Mouse (Mus musculus): Measurements from ENCODE around the gene Rraga. TPM values are rescaled to one million over a fixed set of nuclear protein-coding genes. Genes with fewer than 3 reads are reported as not detected.
"Not testable (repeated sequence)": the region's sequence is repeated elsewhere in the genome, so short reads cannot be mapped to it uniquely, and the experiment has no call there.

Rraga gene
- polyA plus RNA-seq, 1 experiment, result 36.0 TPM

DNA sequence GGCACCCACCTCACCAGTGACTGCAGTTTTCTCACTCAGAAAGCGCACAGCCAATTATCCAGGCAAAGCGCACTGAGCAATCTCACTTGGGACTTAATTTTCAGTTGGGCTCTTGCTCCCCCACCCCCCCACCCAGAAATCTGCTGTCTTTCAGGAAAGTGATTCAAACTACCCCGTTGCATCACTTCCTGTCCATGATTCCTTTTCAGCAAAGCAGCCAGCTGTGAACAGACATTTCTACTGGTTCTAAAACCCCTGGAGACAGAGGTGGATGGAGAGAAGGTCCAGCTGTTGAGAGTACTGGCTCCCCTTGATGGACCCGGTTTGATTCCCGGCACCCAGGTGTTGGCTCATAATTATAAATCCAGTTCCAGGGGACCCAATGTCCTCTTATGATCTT, 50.0 kb downstream of the Rraga start:
- Histone ChIP-seq H3K4me1 (ENCODE audit: control insufficient read depth, insufficient read depth, low read length) (no peaks in the 10 kb centered on the region), H3K27me3 (replicated peaks; ENCODE audit: control insufficient read depth, insufficient read depth, low read length) (no peaks in the 10 kb centered on the region), H3K4me3 (ENCODE audit: insufficient read depth, low read depth, low read length) (no peak overlapping the region), H3K36me3 (ENCODE audit: control insufficient read depth, insufficient read depth, low read length) (no peaks in the 10 kb centered on the region), H3K27ac (ENCODE audit: insufficient read depth, low read depth, low read length) (no peak overlapping the region)
- DNase-seq, result no peak
- WGBS, result 84% methylated on average over 5 of the region's 5 CpGs
- TF ChIP-seq POLR2A (IDR thresholded peaks at IDR 0.05; ENCODE audit: low read depth, low read length) (no peak), CTCF (conservative IDR thresholded peaks at IDR 0.05; ENCODE audit: insufficient read depth, insufficient read length, low read depth, low read length) (no peak)

DNA sequence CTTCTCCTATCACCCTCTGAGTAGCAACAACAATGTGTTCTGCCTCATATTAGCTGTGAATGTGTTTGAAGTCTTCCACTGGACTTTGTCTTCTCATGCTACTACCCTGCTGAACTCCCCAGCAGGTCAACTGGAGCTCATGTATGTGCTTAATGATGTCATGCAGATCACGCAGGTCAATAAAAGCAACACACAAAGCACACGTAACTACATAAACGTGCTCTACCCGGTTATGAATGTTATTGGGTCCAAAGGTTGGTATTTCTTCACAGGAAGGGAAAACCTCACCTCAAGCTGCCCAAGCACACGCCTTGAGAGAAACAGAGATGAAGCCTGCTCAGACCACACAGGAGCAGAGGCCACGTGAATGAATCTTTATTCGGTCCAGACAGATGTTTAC, 51.0 kb downstream of the Rraga start:
- H3K4me1 ChIP-seq (ENCODE audit: control insufficient read depth, insufficient read depth, low read length); H3K27ac ChIP-seq (ENCODE audit: insufficient read depth, low read depth, low read length): not testable (repeated sequence)
- WGBS, result 82% methylated on average over 7 of the region's 7 CpGs

More for the DNA sequence above, 51.0 kb downstream of the Rraga start:
- DNase-seq; H3K36me3 ChIP-seq (ENCODE audit: control insufficient read depth, insufficient read depth, low read length); H3K27me3 ChIP-seq (replicated peaks; ENCODE audit: control insufficient read depth, insufficient read depth, low read length); H3K4me3 ChIP-seq (ENCODE audit: insufficient read depth, low read depth, low read length): not testable (repeated sequence)

Other genes starting within 250 kb of the Rraga start
- gene Saxo1, start 17.3 kb upstream of the Rraga start, polyA plus RNA-seq (2012; rRNA removed), result 0.05 TPM in 1 of 2 replicates, not detected in the other
- 2.8 and 3.2 TPM in 2 replicates for gene Haus6, start 36.4 kb downstream of the Rraga start, polyA plus RNA-seq (2012; rRNA removed)
- gene Plin2, start 94.4 kb downstream of the Rraga start, polyA plus RNA-seq (2012; rRNA removed), result 143 and 152 TPM in 2 replicates
- gene Dennd4c, start 172.9 kb downstream of the Rraga start, polyA plus RNA-seq (2012; rRNA removed), result 4.7 and 5.6 TPM in 2 replicates